Mouse (Mus musculus): ENCODE results near the gene Dvl3.
"Not testable (repeated sequence)": the region's sequence is repeated elsewhere in the genome, so short reads cannot be mapped to it uniquely, and the experiment has no call there.

DNA sequence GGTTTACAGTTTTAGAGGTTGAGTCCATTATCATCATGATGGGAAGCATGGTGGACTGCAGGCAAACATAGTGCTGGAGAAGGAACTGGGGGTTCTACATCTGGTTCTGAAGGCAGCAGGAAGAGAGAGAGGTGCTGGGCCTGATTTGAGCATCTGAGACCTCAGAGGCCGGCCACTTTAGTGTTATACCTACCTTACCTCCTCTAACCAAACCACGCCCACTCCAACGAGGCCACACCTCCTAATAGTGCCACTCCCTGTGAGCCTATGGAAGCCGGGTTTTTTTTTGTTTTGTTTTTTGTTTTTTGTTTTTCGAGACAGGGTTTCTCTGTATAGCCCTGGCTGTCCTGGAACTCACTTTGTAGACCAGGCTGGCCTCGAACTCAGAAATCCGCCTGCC lies 33.1 kb upstream of the Dvl3 start:
- not testable (repeated sequence) for TF ChIP-seq CTCF (IDR thresholded peaks at IDR 0.05; ENCODE audit: low read depth, low read length); POLR2A (IDR thresholded peaks at IDR 0.05; ENCODE audit: extremely low read depth, insufficient read depth, low read length)

Measured in liver, adult 2 months (tissue).